Mouse (Mus musculus) spleen, adult 2 months (tissue): Measurements from ENCODE around the gene Impdh1. TPM values are rescaled to one million over a fixed set of nuclear protein-coding genes. Genes with fewer than 3 reads are reported as not detected.

Experiments used
- DNase-seq, 2 experiments: peaks; one replicate each; pipeline versions ENCODE4 v3.0.0 to v3.0.0-alpha.2; 2012 to 2021; ENCODE audit warnings: low spot score in 2 of 2, low read depth in 1 of 2
- H3K27ac ChIP-seq: fragments of 200-500 bp; 2 replicates; pipeline ENCODE4 v1.5.1; 2012; ENCODE audit warnings: low read length, inconsistent platforms; ENCODE audit not compliant: insufficient read depth
- H3K27me3 ChIP-seq: fragments of 200-500 bp; 2 replicates; pipeline ENCODE4 v1.6.1; 2012; ENCODE audit warnings: mild to moderate bottlenecking, moderate library complexity, low read length, inconsistent platforms; ENCODE audit not compliant: control insufficient read depth, insufficient read depth
- H3K36me3 ChIP-seq: fragments of 200-500 bp; 2 replicates; pipeline ENCODE4 v1.6.1; 2012; ENCODE audit warnings: mild to moderate bottlenecking, low read length, inconsistent platforms; ENCODE audit not compliant: control insufficient read depth, insufficient read depth
- H3K4me1 ChIP-seq: fragments of 200-500 bp; 2 replicates; pipeline ENCODE4 v1.6.1; 2011; ENCODE audit warnings: inconsistent platforms; ENCODE audit not compliant: control insufficient read depth, insufficient read depth, insufficient read length
- H3K4me3 ChIP-seq: fragments of 200-500 bp; 2 replicates; pipeline ENCODE4 v1.5.1; 2011; ENCODE audit warnings: mild to moderate bottlenecking, inconsistent platforms; ENCODE audit not compliant: insufficient read depth, insufficient read length; ENCODE audit errors: extremely low read depth
- CTCF ChIP-seq: fragments of 200-500 bp; IDR thresholded peaks from 2 replicates; pipeline ENCODE4 v1.5.1; 2011; ENCODE audit warnings: mild to moderate bottlenecking, inconsistent platforms; ENCODE audit not compliant: insufficient read depth, insufficient read length, insufficient replicate concordance; ENCODE audit errors: extremely low read depth
- POLR2A ChIP-seq: fragments of 200-500 bp; IDR thresholded peaks from 2 replicates; pipeline ENCODE4 v1.6.1; 2011; ENCODE audit warnings: low read depth, low read length, inconsistent platforms
- WGBS: fragments of 180-500 bp; shearing (Covaris S2); methylation state at CpG from one replicate; pipeline ENCODE4 v1.1.7; 2018; 5-methylcytosine and 5-hydroxymethylcytosine counted together
- polyA plus RNA-seq: library from polyadenylated mRNA; depleted of rRNA; stranded (reverse); fragments of >200 nt; gene quantifications from 2 replicates; pipeline ENCODE4 v1.2.3, GENCODE M21; 2012

The Impdh1 gene
- polyA plus RNA-seq, 1 experiment = 40.7 TPM

GRCm38 (mm10) chr6:29246585-29246984, 30.4 kb upstream of the Impdh1 start:
- TF ChIP-seq CTCF (no peak), POLR2A (no peak)
- H3K4me3 ChIP-seq = no peak overlapping the region
- no peak for DNase-seq
- H3K27me3 ChIP-seq = no peaks in the 10 kb centered on the region
- WGBS = 41% methylated on average over 5 of the region's 5 CpGs
- H3K27ac ChIP-seq = no peak overlapping the region
- H3K4me1 ChIP-seq = peaks cover 14% of the 10 kb centered on the region; the same call in 1 of the 2 replicates
- H3K36me3 ChIP-seq = no peaks in the 10 kb centered on the region

GRCm38 (mm10) chr6:29246183-29246582, 30.0 kb upstream of the Impdh1 start:
- Histone ChIP-seq H3K36me3 (no peaks in the 10 kb centered on the region), H3K27me3 (no peaks in the 10 kb centered on the region), H3K4me1 (peaks cover 14% of the 10 kb centered on the region; the same call in 1 of the 2 replicates), H3K27ac (peak overlapping the region; percentile 49), H3K4me3 (no peak overlapping the region)
- TF ChIP-seq CTCF (no peak), POLR2A (no peak)
- no peak for DNase-seq
- WGBS = 82% methylated on average over 3 of the region's 3 CpGs

GRCm38 (mm10) chr6:29245272-29246120, 29.3 kb upstream of the Impdh1 start:
- peaks cover 14% of the 10 kb centered on the region; the same call in 1 of the 2 replicates for H3K4me1 ChIP-seq
- 48% methylated on average over 14 of the region's 14 CpGs for WGBS
- no peak for TF ChIP-seq POLR2A
- TF ChIP-seq CTCF = no peak
- H3K27me3 ChIP-seq = no peaks in the 10 kb centered on the region
- DNase-seq = peak in 1 of 2 experiments; percentile 62
- no peaks in the 10 kb centered on the region for H3K36me3 ChIP-seq
- no peak overlapping the region for H3K4me3 ChIP-seq
- peak overlapping the region; percentile 49 for H3K27ac ChIP-seq

GRCm38 (mm10) chr6:29242265-29242664, 26.1 kb upstream of the Impdh1 start:
- 84% methylated on average over 1 of the region's 1 CpGs for WGBS
- no peak overlapping the region for H3K27ac ChIP-seq

GRCm38 (mm10) chr6:29241697-29242096, 25.5 kb upstream of the Impdh1 start:
- H3K4me1 ChIP-seq = peaks cover 14% of the 10 kb centered on the region; the same call in 1 of the 2 replicates
- no peaks in the 10 kb centered on the region for H3K36me3 ChIP-seq
- H3K4me3 ChIP-seq = no peak overlapping the region
- H3K27ac ChIP-seq = no peak overlapping the region
- TF ChIP-seq CTCF (peak; percentile 16; the same call in 1 of the 2 replicates), POLR2A (no peak)
- 31% methylated on average over 2 of the region's 2 CpGs for WGBS
- no peaks in the 10 kb centered on the region for H3K27me3 ChIP-seq
- no peak for DNase-seq

More at GRCm38 (mm10) chr6:29242265-29242664, 26.1 kb upstream of the Impdh1 start:
- Histone ChIP-seq H3K4me1 (peaks cover 14% of the 10 kb centered on the region; the same call in 1 of the 2 replicates), H3K27me3 (no peaks in the 10 kb centered on the region), H3K4me3 (no peak overlapping the region), H3K36me3 (no peaks in the 10 kb centered on the region)
- TF ChIP-seq CTCF = no peak
- no peak for TF ChIP-seq POLR2A
- DNase-seq = no peak

- no peaks in the 10 kb centered on the region for H3K27me3 ChIP-seq
- peak; percentile 55 to 56 for DNase-seq
- WGBS = 33% methylated on average over 2 of the region's 2 CpGs
- H3K36me3 ChIP-seq = no peaks in the 10 kb centered on the region
- H3K4me3 ChIP-seq = no peak overlapping the region
- peaks cover 7% of the 10 kb centered on the region; the same call in 1 of the 2 replicates for H3K4me1 ChIP-seq
- H3K27ac ChIP-seq = no peak overlapping the region
- peak; percentile 53; the same call in 1 of the 2 replicates for TF ChIP-seq CTCF
- TF ChIP-seq POLR2A = no peak
Measured at GRCm38 (mm10) chr6:29240806-29241205, 24.6 kb upstream of the Impdh1 start.

GRCm38 (mm10) chr6:29234272-29234671, 18.1 kb upstream of the Impdh1 start:
- 44% methylated on average over 8 of the region's 8 CpGs for WGBS

More at GRCm38 (mm10) chr6:29234272-29234671, 18.1 kb upstream of the Impdh1 start:
- TF ChIP-seq CTCF (peak; percentile 60; the same call in 1 of the 2 replicates), POLR2A (no peak)
- Histone ChIP-seq H3K27ac (no peak overlapping the region), H3K27me3 (no peaks in the 10 kb centered on the region), H3K4me1 (peaks cover 6% of the 10 kb centered on the region; the same call in 1 of the 2 replicates), H3K4me3 (no peak overlapping the region), H3K36me3 (no peaks in the 10 kb centered on the region)
- DNase-seq = peak; percentile 26 to 28
